Mouse (Mus musculus): Measurements from ENCODE around the gene Nrxn3.

Gene Nrxn3

DNA sequence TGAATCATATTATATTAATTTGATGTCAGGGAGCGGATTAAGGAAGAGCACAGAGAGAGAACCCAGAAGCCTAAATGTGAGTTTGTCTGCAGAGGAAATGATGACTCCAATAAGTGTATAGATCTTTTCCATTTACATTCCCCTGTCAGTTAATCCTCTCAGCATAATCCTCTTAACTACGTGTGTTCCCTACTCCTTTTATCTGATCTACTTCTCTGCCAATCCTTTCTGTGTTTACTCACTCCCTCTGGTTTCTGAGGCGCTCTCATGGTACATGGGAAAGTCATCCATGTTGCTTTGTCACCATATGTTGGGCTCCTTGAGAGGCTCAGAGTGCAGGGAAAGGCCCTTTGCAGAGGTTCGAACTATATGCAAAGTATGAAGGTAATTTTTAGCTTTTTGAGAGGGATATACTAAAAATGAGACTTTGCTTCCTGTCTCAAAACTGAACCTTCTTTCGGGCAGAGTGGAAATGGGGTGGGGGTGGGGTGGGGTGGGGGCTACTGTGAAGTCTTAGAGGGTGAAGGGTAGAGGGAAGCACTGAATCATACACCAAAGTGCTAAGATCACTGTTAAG lies 350.6 kb downstream of the Nrxn3 start:
- no peak for DNase-seq

GRCm38 (mm10) chr12:89074551-89075295 lies 352.0 kb downstream of the Nrxn3 start:
- DNase-seq = no peak

DNA sequence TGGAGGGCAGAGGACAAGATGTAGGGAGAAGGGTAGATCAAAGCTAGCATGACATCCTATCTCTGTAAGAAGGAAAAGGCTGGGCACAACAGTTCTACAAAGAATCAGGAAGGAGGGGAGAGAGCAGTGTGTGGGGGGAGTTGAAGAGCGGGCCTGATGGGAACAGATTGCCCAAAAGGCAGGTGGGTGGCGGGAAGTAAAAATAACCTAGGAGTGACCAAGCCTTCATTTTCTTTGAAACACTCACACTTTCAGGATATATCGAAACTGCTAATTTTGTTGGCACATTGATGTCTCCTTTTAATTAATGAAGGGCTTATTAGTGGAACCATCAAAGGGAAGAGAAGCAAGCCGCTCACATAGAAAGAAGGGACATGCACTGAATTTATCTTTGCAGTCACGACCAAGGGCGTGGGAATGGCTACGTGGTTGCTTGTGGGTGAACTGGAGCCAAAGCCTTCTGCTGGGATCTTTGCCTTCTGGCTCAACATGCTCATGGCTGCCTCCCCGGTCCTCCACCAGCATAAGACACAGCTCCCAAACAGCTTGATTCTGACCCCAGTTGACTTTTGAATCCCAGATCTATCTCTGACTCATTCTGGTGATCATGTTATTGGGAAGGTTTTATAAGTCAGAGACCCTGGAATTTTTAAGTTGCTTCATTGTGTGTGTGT lies 371.3 kb downstream of the Nrxn3 start:
- DNase-seq = peak in 1 of 2 experiments; percentile 5

- no peak for DNase-seq
Measured at GRCm38 (mm10) chr12:89097561-89097960, 374.9 kb downstream of the Nrxn3 start.

DNA sequence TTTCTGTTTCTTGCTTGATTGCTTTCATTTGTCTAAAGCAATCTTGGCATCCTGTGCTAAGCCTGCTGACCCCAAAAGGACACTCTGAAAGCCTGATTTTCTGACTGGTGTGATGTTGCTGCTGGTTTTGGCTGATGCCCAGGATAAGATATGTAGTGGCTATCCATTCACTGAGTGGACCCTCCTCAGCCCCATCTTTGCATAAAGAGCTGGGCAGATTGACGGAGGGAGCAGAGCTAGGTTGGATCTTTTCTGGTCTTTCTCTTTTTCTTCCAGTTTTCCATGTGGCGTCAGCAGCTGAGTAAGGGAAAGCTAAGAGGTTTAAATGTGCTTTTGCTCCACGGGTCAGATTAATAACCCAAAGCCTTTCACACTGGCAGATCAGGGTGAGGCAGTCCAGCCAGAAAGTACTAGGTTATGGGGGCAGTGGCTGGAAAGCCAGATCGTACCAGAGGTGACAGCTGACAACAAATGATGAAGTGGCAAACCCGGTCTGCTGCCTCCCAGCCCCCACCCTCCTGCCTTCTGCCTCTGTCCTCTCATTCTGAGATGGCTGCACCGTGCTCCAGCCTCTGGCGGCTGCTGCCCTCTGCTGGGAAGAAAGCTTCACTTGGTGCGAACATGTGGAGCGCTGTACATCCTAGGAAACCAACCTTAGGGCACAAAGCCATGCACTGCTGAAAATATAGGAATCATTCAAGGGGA lies 383.5 kb downstream of the Nrxn3 start:
- peak; percentile 67 to 85 for DNase-seq

DNA sequence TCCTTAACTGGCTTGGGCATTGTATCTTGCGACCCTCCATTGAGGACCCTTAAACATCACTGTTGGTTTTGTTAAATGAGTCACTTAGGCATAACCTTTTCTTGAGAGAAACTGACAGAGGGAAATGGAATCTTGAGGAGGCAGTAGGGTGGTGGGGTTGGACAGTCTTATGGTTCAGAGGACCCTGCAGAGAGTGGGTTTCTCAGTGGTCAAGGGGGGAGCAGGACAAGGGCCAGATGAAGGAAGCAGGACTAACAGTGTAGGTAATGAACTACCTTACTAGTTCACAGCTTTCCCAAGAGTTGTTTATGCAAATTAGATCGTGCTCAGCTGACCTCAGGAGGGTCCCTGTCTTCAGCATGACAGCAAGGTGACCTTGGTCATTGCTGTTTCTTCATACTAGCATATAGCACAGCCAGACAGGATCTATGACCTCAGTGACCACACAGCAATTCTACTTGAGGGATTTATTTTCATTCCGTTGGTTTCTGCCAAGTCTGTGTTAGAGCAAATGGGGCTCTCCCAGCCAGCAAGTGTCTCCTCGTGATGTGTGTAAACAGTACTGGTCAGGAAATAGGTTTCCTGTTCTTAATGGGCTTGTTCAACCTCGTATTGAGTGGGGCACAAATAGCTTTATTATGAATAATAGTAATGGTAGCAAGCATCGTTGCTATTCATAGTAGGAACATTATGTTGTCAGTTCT lies 384.4 kb downstream of the Nrxn3 start:
- DNase-seq = no peak

- no peak for DNase-seq
Measured at GRCm38 (mm10) chr12:89109779-89110335, 387.2 kb downstream of the Nrxn3 start.

- DNase-seq = no peak
Measured at GRCm38 (mm10) chr12:89128602-89129001, 405.9 kb downstream of the Nrxn3 start.

DNA sequence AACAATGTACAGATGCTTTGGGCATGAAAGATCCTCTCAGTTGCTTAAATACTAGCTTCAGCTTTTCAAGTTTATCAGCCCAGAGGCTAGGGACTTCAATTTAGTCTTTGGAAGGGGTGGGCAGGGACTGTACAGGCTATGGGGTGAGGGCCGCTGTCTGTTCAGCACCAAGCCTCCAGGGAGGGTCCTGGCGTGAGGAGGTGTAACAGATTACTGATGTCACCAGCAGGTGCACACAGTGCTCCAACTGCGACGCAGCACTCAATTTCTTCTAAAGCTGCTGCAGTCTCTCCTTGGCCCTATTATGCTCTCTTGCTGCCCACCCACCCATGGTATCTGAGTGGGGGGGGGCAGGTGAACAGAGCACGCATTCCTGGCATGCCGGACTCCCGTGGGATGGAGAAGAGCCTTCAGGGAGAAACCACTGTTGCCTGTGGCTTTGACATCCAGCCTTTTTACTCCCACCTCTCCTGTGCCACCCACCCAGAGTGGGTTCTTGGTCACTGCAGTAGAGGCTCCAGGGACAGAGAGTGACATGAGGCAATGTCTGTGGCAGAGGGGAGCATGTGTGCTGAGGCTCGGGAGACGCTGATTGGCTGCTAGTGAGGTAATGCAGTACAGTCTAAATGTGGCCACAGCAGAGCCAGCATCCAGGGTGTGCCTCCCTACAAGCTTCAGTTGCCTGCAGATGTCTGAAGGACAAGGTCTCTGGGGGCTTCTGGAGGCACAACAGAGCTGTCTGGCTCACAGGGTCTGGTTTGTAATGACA lies 406.6 kb downstream of the Nrxn3 start:
- DNase-seq = peak in 1 of 2 experiments; percentile 2

- DNase-seq = peak; percentile 8 to 47
Measured at GRCm38 (mm10) chr12:89134333-89134732, 411.7 kb downstream of the Nrxn3 start.

GRCm38 (mm10) chr12:89134774-89135307 lies 412.2 kb downstream of the Nrxn3 start:
- no peak for DNase-seq

DNA sequence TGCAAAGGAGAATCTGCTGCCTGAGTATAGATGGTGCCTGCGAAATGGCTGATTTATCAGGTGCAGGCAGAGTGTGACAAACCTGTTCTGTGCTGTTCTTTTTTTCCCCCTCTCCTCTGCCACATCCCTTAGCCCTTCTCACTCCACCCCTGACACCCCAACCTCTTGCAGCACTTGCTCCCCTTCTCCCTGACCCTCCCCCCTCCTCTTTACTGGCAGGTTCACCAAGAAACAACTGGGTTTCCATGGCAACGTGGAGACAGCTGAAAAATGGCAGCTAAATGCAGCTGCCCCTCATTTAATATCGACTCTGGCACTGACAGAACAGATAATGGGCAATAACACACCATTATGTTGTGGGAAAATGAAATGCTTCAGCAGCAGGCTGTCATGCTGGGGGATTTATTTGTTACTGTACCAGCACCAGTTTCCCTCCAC lies 426.3 kb downstream of the Nrxn3 start:
- DNase-seq = no peak

- DNase-seq = no peak
Measured at GRCm38 (mm10) chr12:89149455-89149854, 426.8 kb downstream of the Nrxn3 start.

DNA sequence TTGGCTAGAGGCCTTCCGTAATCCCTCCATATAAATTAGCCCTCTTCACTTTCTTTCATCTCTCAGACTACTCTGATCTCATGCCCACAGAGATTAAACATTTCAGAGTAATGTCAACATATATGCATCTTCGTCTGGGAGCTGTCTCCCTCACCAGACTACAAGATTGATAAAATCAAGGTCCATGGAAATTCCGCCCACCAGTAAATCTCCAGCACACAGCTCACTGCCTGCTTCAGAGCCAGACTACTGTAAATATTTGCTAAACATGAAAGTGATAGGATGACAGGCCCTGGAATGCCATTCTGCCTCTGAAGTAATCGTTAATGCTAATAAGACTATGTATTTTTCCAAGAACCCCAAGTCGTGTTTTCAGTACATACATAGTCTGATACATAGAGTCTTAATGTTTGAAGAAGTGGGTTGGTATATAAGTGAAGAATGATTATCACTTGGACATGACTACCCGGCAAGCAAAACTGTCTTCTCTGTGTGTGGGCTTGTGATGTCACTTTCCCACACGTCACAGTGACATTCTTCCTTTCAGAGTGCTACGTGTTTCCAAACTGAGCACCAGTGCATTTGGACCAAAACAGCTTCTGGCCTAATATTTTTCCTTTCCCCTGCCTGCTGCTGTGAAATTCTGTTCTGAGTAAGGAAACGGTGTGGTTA lies 433.5 kb downstream of the Nrxn3 start:
- no peak for DNase-seq

DNA sequence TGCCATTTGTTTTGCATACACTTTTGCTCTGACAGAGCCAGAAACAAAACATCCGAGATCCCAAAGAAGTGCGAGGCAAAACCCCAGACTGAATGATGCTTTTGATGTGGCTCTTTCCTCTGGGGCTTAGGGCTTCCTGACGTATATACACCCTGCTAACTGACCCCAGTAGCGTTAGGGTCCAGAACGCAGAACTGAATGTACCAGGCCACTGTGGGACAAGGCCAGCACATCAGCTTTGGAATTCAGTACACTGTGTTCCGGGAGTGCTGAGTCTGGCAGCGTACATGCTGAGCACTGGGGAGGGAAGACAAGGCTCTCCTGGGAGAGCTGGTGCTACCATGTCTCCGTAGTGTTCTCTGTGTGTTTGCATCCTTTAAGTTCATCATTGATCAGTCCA lies 436.7 kb downstream of the Nrxn3 start:
- DNase-seq = no peak

GRCm38 (mm10) chr12:89174306-89175159 lies 451.9 kb downstream of the Nrxn3 start:
- no peak for DNase-seq

GRCm38 (mm10) chr12:89179970-89180666 lies 457.4 kb downstream of the Nrxn3 start:
- DNase-seq = no peak

DNA sequence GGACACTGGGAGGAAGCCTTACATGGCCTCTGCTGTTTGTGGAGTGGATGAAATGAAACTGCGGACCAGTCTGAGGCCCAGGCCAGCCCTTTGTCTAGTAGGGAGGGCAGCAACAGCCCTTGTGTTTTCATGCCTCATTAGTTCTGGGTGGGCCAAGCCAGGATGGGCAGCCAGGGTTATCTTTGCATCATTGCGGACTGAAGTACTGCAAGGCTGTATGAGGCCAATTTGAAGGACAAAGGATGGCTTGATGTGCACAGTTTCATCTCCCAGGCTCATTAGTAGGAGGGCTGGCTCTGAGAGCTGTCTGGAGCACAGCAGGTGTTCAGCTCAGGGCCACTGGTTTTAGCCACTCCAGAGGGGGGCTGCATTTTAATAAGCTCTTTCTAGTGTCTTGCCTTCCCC lies 458.5 kb downstream of the Nrxn3 start:
- no peak for DNase-seq
